In genomic region chr6:94643989-94644388, GRCm38 (mm10) we compare ENCODE assay signal across 18 mouse cellular contexts.
"Had no signal": no experiment of that assay in that cellular context is flagged by ENCODE, and none has a peak within 500 bp of the region (broad histone marks: within the 10 kb centered on the region; RNA-seq: fewer than 3 reads in every experiment).

No protein-coding gene starts in this region.

- H3K36me3 ChIP-seq: limb, embryonic 12.5 days; liver, embryonic 13.5 days; neural tube, embryonic 15.5 days had no signal

- DNase-seq: liver, embryonic 13.5 days; lung, adult 2 months; lung, postnatal 14 days; lung, postnatal 4 days; midbrain, embryonic 14.5 days; right cerebral cortex, adult 18-20 months; right cerebral cortex, postnatal 14 days; right cerebral cortex, postnatal 4 days; thymus, adult 2 months; thymus, postnatal 14 days; thymus, postnatal 4 days had no signal

- H3K9me3 ChIP-seq: limb, embryonic 12.5 days; liver, embryonic 13.5 days; neural tube, embryonic 12.5 days; neural tube, embryonic 15.5 days had no signal

- H3K4me3 ChIP-seq: layer of hippocampus, adult 2 months; limb, embryonic 12.5 days; liver, embryonic 13.5 days; neural tube, embryonic 12.5 days; neural tube, embryonic 15.5 days had no signal

- H3K27ac ChIP-seq: kidney, postnatal 0 days; layer of hippocampus, adult 2 months; liver, embryonic 13.5 days; neural tube, embryonic 12.5 days; neural tube, embryonic 15.5 days; stomach, postnatal 0 days had no signal

- H3K9ac ChIP-seq: liver, embryonic 13.5 days; neural tube, embryonic 12.5 days; neural tube, embryonic 15.5 days had no signal

- H3K27me3 ChIP-seq: limb, embryonic 12.5 days; liver, embryonic 13.5 days; neural tube, embryonic 12.5 days; neural tube, embryonic 15.5 days had no signal

- H3K4me2 ChIP-seq: limb, embryonic 12.5 days; liver, embryonic 13.5 days; midbrain, embryonic 11.5 days; neural tube, embryonic 12.5 days; neural tube, embryonic 15.5 days had no signal
